15 mouse cellular contexts compared by ENCODE assay signal in the genomic region with DNA sequence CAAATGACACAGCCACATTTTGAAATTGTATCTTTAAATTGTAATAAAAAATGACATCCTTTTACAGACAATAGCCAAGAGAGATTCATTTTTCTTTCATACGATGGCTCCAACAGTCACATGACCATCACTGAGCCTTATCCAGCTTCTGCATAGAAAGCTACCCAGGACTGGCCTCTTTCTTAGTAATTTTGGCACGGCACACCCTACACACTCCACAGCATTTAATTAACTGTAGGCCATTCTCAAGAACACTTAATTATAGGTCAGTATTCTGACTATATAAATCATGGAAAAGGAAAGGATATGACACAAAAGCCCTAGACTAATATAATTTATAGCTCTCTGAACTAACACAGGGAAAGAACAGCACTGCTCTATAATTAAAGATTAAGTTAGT.
DNase-seq lines count a peak whose midpoint lies in the region; ATAC-seq and TF ChIP-seq lines count a peak whose summit lies in the region.
"Had no signal": no experiment of that assay in that cellular context is flagged by ENCODE, and none has a peak within 500 bp of the region (broad histone marks: within the 10 kb centered on the region; RNA-seq: fewer than 3 reads in every experiment).

No protein-coding gene starts in this region.

- no peak overlapping the region for H3K4me3 ChIP-seq in lung, embryonic 15.5 days
- no peak overlapping the region for H3K4me3 ChIP-seq in C2C12 (ENCODE audit: insufficient read depth, poor library complexity, severe bottlenecking)
- H3K4me3 ChIP-seq: layer of hippocampus, adult 2 months; limb, embryonic 15.5 days; midbrain, embryonic 12.5 days had no signal

- TF ChIP-seq CTCF in C2C12 (IDR thresholded peaks at IDR 0.05; ENCODE audit: control insufficient read depth, insufficient read depth, insufficient read length): no peak

- H3K36me3 ChIP-seq in lung, embryonic 15.5 days: no peaks in the 10 kb centered on the region
- H3K36me3 ChIP-seq in C2C12 (ENCODE audit: control insufficient read depth, insufficient read depth): no peaks in the 10 kb centered on the region
- H3K36me3 ChIP-seq: limb, embryonic 15.5 days; midbrain, embryonic 12.5 days had no signal

- peak; percentile 61 for DNase-seq in heart, adult 11 months
- DNase-seq in heart, postnatal 14 days: no peak
- no peak for DNase-seq in lung, postnatal 4 days
- DNase-seq in kidney, postnatal 10 days: peak; percentile 32
- no peak for DNase-seq in gastrocnemius, postnatal 14 days
- DNase-seq in gastrocnemius, adult 18-20 months (ENCODE audit: low spot score): no peak
- DNase-seq: cerebellum, adult 11-12 months; cerebellum, postnatal 36 days; liver, postnatal 0 days; retina, postnatal 1 day had no signal

- no peaks in the 10 kb centered on the region for H3K9me3 ChIP-seq in lung, embryonic 15.5 days
- H3K9me3 ChIP-seq: limb, embryonic 15.5 days; midbrain, embryonic 12.5 days had no signal

- WGBS in lung, embryonic 15.5 days: 48% methylated on average over 2 of the region's 2 CpGs

- intact Hi-C loops in heart, postnatal 14 days (cut with DNase I): no loop called here
- intact Hi-C loops in gastrocnemius, postnatal 14 days (cut with DNase I; ENCODE audit: low total_unique reads): no loop called here

- no peak overlapping the region for H3K9ac ChIP-seq in lung, embryonic 15.5 days
- H3K9ac ChIP-seq: limb, embryonic 15.5 days; liver, postnatal 0 days; midbrain, embryonic 12.5 days had no signal

- H3K27ac ChIP-seq in lung, embryonic 15.5 days: no peak overlapping the region
- H3K27ac ChIP-seq: layer of hippocampus, adult 2 months; limb, embryonic 15.5 days; midbrain, embryonic 12.5 days had no signal

- peak; percentile 57; the same call in 1 of the 2 replicates for ATAC-seq in lung, embryonic 15.5 days (ENCODE audit: borderline replicate concordance, extremely low read depth, low FRiP score, low TSS enrichment)
- ATAC-seq: liver, postnatal 0 days had no signal

- H3K27me3 ChIP-seq in lung, embryonic 15.5 days: no peaks in the 10 kb centered on the region
- H3K27me3 ChIP-seq in C2C12 (ENCODE audit: control insufficient read depth, insufficient read depth, insufficient read length): no peaks in the 10 kb centered on the region
- H3K27me3 ChIP-seq: limb, embryonic 15.5 days; midbrain, embryonic 12.5 days had no signal

- H3K4me1 ChIP-seq in lung, embryonic 15.5 days: 0 out of 2 replicates have a peak, but pooled peaks cover 4% of the 10 kb centered on the region
- H3K4me1 ChIP-seq: limb, embryonic 15.5 days; midbrain, embryonic 12.5 days had no signal

- H3K4me2 ChIP-seq in lung, embryonic 15.5 days: no peak overlapping the region
- H3K4me2 ChIP-seq: limb, embryonic 15.5 days; midbrain, embryonic 12.5 days had no signal

- H3K79me2 ChIP-seq in C2C12 (ENCODE audit: control insufficient read depth, insufficient read depth): no peaks in the 10 kb centered on the region

- no peaks in the 10 kb centered on the region for H3K79me3 ChIP-seq in C2C12 (ENCODE audit: low read depth)

- H3ac ChIP-seq in C2C12 (ENCODE audit: control insufficient read depth, insufficient read length, low read depth): no peak overlapping the region

TF ChIP-seq in C2C12, 6 proteins besides CTCF, POLR2A, EP300 and RAD21:
- TF ChIP-seq MYOG (IDR thresholded peaks at IDR 0.05; ENCODE audit: control insufficient read depth, extremely low read depth, insufficient read length): no peak
- peak; percentile 42 for TF ChIP-seq USF1 (IDR thresholded peaks at IDR 0.05; ENCODE audit: low read depth)
TF ChIP-seq in C2C12: peak in this region for 1.

Comparison
In these comparisons a context has a peak if more than half of its experiments do, and no peak if none do; other contexts are left out.
1. DNase-seq: peak in heart, adult 11 months (single experiment) and kidney, postnatal 10 days (single experiment); none in heart, postnatal 14 days (0 of 2), lung, postnatal 4 days (0 of 2), gastrocnemius, postnatal 14 days (single experiment) and gastrocnemius, adult 18-20 months (single experiment).